Mouse (Mus musculus) ES-E14 (cell line): ENCODE results near the gene Cwc22. TPM values are rescaled to one million over a fixed set of nuclear protein-coding genes. Genes with fewer than 3 reads are reported as not detected.

ENCODE experiments used
- DNase-seq: peaks from one replicate; pipeline ENCODE4 v3.0.0-alpha.2; 2013; ENCODE audit warnings: low read depth, low spot score
- H3K27ac ChIP-seq: 2 replicates; pipeline ENCODE4 v1.5.1; 2012; ENCODE audit warnings: low read depth, mild to moderate bottlenecking, low read length, moderate library complexity, mixed read lengths; ENCODE audit not compliant: poor library complexity, insufficient read depth, severe bottlenecking
- H3K36me3 ChIP-seq: 2 replicates; pipeline ENCODE4 v1.6.1; 2012; ENCODE audit warnings: mild to moderate bottlenecking, low read length, moderate library complexity, mixed read lengths; ENCODE audit not compliant: control insufficient read depth, poor library complexity, insufficient read depth, severe bottlenecking
- H3K4me1 ChIP-seq, 2 experiments: fragments of 150-350 bp in 1 of 2; sonication (generic) in 1 of 2; 2 replicates each; pipeline ENCODE4 v1.6.1; 2012; ENCODE audit warnings: low read length in 2 of 2, mild to moderate bottlenecking in 1 of 2, mixed read lengths in 1 of 2; ENCODE audit not compliant: control insufficient read depth in 2 of 2, insufficient read depth in 2 of 2, poor library complexity in 1 of 2
- H3K4me3 ChIP-seq, 2 experiments: fragments of 150-350 bp in 1 of 2; sonication (generic) in 1 of 2; 2 replicates each; pipeline ENCODE4 v1.5.1; 2012; ENCODE audit warnings: low read length in 2 of 2, low read depth in 1 of 2, mild to moderate bottlenecking in 1 of 2, mixed read lengths in 1 of 2; ENCODE audit not compliant: insufficient read depth in 1 of 2, poor library complexity in 1 of 2, severe bottlenecking in 1 of 2
- H3K9ac ChIP-seq: 2 replicates; pipeline ENCODE4 v1.6.1; 2012; ENCODE audit warnings: low read depth, mild to moderate bottlenecking, low read length, mixed read lengths; ENCODE audit not compliant: poor library complexity, insufficient read depth, severe bottlenecking
- H3K9me3 ChIP-seq: fragments of 150-350 bp; sonication (generic); 2 replicates; pipeline ENCODE4 v1.6.1; 2012; ENCODE audit warnings: low read depth, mild to moderate bottlenecking, low read length; ENCODE audit not compliant: control insufficient read depth, insufficient read depth
- CHD2 ChIP-seq: IDR thresholded peaks from 2 replicates; pipeline ENCODE4 v1.6.1; 2014; ENCODE audit warnings: mild to moderate bottlenecking, low read depth, low read length, inconsistent platforms
- HCFC1 ChIP-seq: IDR thresholded peaks from 2 replicates; pipeline ENCODE4 v1.6.1; 2012; ENCODE audit warnings: low read length, inconsistent platforms, borderline replicate concordance; ENCODE audit not compliant: insufficient read depth
- MAFK ChIP-seq: IDR thresholded peaks from 2 replicates; pipeline ENCODE4 v1.6.1; 2014; ENCODE audit warnings: mild to moderate bottlenecking, low read depth, low read length, inconsistent platforms; ENCODE audit not compliant: insufficient read depth
- ZC3H11A ChIP-seq: IDR thresholded peaks from 2 replicates; pipeline ENCODE4 v1.6.1; 2012; ENCODE audit warnings: low read depth, mild to moderate bottlenecking, inconsistent platforms, low read length, borderline replicate concordance
- ZNF384 ChIP-seq: IDR thresholded peaks from 2 replicates; pipeline ENCODE4 v1.6.1; 2012; ENCODE audit warnings: low read depth, low read length, inconsistent platforms
- in situ Hi-C, 2 experiments: fragments of 600-800 bp; cut with MboI; formaldehyde crosslinking; loops; one replicate each; pipeline ENCODE4 v1.15.1; 2025; ENCODE audit warnings: low sequenced_read_pairs in 2 of 2, inconsistent platforms in 1 of 2; ENCODE audit not compliant: unreplicated experiment in 2 of 2
- total RNA-seq: library from RNA; depleted of rRNA; stranded (reverse); fragments of 300-350 nt; gene quantifications from 2 replicates; pipeline ENCODE4 v1.2.3, GENCODE M21; 2012

Gene Cwc22
- total RNA-seq, 1 experiment, result 57.7 TPM

DNA sequence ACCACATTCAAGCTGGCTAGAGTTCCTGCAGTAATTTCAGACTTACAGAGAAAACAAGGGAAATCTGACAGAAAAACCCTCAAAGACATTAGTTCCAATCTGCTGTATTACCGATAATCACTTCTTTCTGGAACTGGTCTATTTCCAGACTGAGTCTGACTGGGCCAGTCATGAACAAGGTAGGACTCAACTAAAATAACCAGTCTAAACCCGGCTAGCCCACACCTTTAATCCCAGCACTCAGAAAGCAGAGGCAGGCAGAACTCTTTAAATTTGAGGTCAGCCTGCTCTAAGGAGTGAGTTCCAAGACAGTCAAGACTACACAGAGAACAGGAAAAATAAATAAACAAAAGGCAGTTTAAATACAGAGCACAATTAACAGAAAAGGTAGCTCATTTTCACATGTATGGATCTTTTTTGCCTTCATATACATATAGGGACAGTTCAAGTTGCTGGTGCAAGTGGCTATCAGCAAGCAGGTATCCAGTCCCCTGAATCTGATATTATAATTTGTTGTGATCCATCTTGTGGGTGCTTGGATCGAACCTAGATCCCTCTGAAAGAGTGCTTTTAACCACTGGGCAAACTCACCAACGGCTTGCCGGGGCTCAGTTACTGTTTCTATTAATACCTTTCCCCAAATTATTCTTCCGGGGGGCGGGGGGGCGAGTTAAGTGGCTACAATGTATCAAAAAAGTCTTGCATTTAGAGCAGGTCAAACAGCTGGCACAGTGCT is 1.1 kb downstream of the Cwc22 start:
- Histone ChIP-seq H3K9me3 (no peaks in the 10 kb centered on the region), H3K4me1 (no peaks in the 10 kb centered on the region), H3K4me3 (peak overlapping the region; percentile 79 to 98), H3K9ac (peak overlapping the region; percentile 100), H3K27ac (no peak overlapping the region), H3K36me3 (no peaks in the 10 kb centered on the region)
- DNase-seq, result no peak
- in situ Hi-C loops, result no loop called here
- TF ChIP-seq MAFK, result no peak
- TF ChIP-seq ZNF384, result no peak
- TF ChIP-seq CHD2, result no peak

DNA sequence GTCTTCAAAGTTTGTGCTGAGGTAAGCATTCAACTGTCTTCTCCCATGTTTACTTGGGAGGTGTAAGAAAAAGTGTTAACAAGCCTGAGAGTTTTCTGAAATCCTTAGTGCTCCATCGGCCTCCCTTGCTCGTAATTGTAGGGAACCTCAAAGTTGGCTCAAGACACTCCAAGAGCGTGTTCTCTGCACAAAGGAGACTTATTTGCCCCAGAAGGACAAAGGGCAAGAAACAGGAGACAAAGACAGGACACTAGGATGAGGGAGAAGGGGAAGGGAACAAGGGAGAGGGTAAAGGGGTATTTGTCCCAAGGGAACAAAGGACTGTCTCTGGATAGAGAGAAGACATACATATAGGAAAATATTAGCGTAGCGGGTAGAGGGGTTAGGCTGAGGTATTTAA is 1.9 kb downstream of the Cwc22 start:
- no peak overlapping the region for H3K9ac ChIP-seq
- no peaks in the 10 kb centered on the region for H3K4me1 ChIP-seq
- no peaks in the 10 kb centered on the region for H3K9me3 ChIP-seq
- no peak overlapping the region for H3K27ac ChIP-seq
- no peak for DNase-seq
- in situ Hi-C loops, result no loop called here
- no peaks in the 10 kb centered on the region for H3K36me3 ChIP-seq
- no peak for TF ChIP-seq ZC3H11A
- TF ChIP-seq CHD2, result no peak
- no peak for TF ChIP-seq ZNF384
- TF ChIP-seq HCFC1, result no peak
- TF ChIP-seq MAFK, result no peak
- no peak overlapping the region for H3K4me3 ChIP-seq

DNA sequence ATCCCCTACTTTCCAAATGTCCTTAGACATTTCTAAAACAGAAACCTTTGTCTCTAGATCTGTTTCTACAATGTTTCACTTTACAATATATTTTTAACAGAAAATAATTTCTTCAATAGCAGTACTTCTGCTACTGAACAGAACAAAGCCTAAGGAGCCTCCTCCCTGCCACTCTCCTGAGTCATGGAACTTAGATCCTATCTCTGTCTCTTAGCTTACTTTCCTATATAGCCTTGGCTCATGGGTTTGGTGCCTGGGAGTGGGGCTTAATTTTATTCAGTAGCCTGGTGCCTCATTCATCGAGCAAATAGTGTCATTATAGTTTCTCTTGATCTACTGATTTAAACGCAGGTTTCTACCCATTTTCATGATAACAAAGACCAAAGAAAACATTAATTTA is 4.2 kb downstream of the Cwc22 start:
- Histone ChIP-seq H3K36me3 (no peaks in the 10 kb centered on the region; the same call in 1 of the 2 replicates), H3K4me3 (no peak overlapping the region), H3K9ac (no peak overlapping the region), H3K9me3 (no peaks in the 10 kb centered on the region), H3K27ac (no peak overlapping the region), H3K4me1 (no peaks in the 10 kb centered on the region)
- no peak for TF ChIP-seq ZNF384
- TF ChIP-seq ZC3H11A, result no peak
- no peak for TF ChIP-seq MAFK
- no peak for TF ChIP-seq HCFC1
- TF ChIP-seq CHD2, result no peak
- in situ Hi-C loops, result no loop called here
- DNase-seq, result no peak

DNA sequence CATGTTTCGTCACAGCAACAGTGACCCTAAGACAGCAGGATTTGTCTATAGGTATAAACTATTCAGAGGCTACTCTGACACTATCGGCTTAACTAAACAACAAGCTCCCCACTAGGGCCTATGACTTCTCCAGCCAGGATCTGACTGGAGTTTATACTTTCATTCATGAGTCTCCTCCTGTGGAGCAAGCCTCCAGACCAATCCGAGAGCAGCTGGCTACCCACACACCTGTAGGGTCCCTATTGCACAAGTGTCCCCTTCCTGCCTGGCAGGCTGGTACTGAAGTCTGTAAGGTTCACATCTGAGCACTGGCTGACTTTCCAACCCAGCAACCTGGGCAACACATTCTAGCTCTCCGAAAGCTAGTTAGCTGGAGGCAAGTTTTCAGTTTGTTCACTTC is 7.9 kb downstream of the Cwc22 start:
- Histone ChIP-seq H3K4me1 (no peaks in the 10 kb centered on the region), H3K36me3 (peaks cover 10% of the 10 kb centered on the region), H3K27ac (no peak overlapping the region), H3K9ac (no peak overlapping the region), H3K4me3 (no peak overlapping the region), H3K9me3 (no peaks in the 10 kb centered on the region)
- in situ Hi-C loops, result no loop called here
- no peak for DNase-seq
- no peak for TF ChIP-seq CHD2
- no peak for TF ChIP-seq HCFC1
- no peak for TF ChIP-seq ZNF384
- no peak for TF ChIP-seq ZC3H11A
- no peak for TF ChIP-seq MAFK

DNA sequence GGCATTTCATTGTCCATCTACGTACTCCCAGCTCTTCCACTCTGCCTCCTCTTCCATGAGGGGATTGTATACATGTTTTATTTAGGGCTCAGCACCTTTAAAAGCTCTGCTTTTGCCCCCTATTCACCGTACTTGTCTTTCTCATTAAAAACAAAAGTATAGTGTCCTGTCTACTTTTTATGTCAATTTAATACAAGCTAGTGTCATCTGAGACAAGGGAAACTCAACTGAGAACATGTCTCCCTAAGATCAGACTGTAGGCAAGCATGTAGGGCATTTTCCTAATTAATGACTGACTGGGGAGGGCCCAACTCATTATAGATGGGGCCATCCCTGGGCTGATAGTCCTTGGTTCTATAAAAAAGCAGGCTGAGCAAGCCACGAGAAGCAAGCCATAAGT is 8.4 kb downstream of the Cwc22 start:
- peaks cover 10% of the 10 kb centered on the region for H3K36me3 ChIP-seq
- no peaks in the 10 kb centered on the region for H3K9me3 ChIP-seq
- no peak overlapping the region for H3K4me3 ChIP-seq
- H3K4me1 ChIP-seq, result no peaks in the 10 kb centered on the region
- no peak overlapping the region for H3K9ac ChIP-seq
- in situ Hi-C loops, result no loop called here
- no peak for DNase-seq
- TF ChIP-seq MAFK, result no peak
- TF ChIP-seq HCFC1, result no peak
- no peak for TF ChIP-seq CHD2
- no peak for TF ChIP-seq ZNF384
- no peak for TF ChIP-seq ZC3H11A
- H3K27ac ChIP-seq, result no peak overlapping the region
